ENCODE assay signal across 8 mouse cellular contexts in the genomic region with DNA sequence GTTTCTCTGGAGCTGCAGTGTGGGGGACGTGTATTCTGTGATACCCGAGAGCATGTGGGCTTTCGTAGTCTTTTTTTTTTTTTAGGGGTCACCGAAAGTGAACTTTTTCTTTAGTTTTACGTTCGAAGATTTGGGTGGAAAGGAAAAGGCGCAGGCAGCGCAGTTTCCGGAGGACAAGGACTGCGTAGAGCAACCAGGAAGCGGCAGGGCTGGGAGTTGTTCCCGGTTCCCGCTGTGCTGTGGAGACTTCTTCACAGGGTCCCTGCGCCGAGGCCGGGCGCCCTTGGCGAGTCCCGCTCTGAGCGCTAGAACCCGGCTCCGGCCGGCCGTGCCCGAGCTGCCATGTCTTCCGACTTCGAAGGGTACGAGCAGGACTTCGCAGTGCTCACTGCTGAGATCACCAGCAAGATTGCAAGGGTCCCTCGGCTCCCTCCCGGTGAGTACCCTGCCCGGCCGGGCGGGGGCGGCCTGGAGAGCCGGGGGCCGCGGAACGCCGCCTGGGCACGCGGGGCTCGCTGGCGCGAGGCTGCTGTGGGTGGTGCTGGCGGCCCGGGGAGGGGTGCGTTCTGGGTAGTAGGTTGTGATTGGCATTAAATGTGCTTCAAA. TPM values are rescaled to one million over a fixed set of nuclear protein-coding genes. Genes with fewer than 3 reads are reported as not detected.
DNase-seq lines count a peak whose midpoint lies in the region; ATAC-seq lines count a peak whose summit lies in the region.

A gene (plus strand): TSS at position 187 of the 606 bp plus-strand sequence.

- peaks cover 17% of the 10 kb centered on the region for H3K4me1 ChIP-seq in hindbrain, embryonic 16.5 days (ENCODE audit: control insufficient read depth, insufficient read depth, low read depth, low read length)

- H3K4me3 ChIP-seq in hindbrain, embryonic 16.5 days (ENCODE audit: low read length) = peak within 1 kb of the TSS; percentile 70
- peak within 1 kb of the TSS; percentile 97 for H3K4me3 ChIP-seq in macrophage (ENCODE audit: inconsistent target)

- H3K27ac ChIP-seq in hindbrain, embryonic 16.5 days (ENCODE audit: low read depth, low read length) = peak within 1 kb of the TSS; percentile 76
- peak within 1 kb of the TSS; percentile 89 for H3K27ac ChIP-seq in macrophage

- no peaks in the 10 kb centered on the region for H3K27me3 ChIP-seq in hindbrain, embryonic 16.5 days (replicated peaks; ENCODE audit: control insufficient read depth, insufficient read depth, low read length)

- no peaks in the 10 kb centered on the region for H3K9me3 ChIP-seq in hindbrain, embryonic 16.5 days (ENCODE audit: control insufficient read depth, low read length)

- H3K79me2 ChIP-seq in macrophage (ENCODE audit: inconsistent target) = peaks cover 69% of the 10 kb centered on the region

- WGBS in hindbrain, embryonic 16.5 days = under 1% methylated on average over 48 of the region's 48 CpGs
- under 1% methylated on average over 48 of the region's 48 CpGs for WGBS in macrophage (ENCODE audit: missing documents)

- H3K9ac ChIP-seq in hindbrain, embryonic 16.5 days (ENCODE audit: low read depth, low read length) = peak within 1 kb of the TSS; percentile 76

- H3K4me2 ChIP-seq in hindbrain, embryonic 16.5 days (ENCODE audit: low read length) = peak within 1 kb of the TSS; percentile 95

- peak; percentile 95 for ATAC-seq in hindbrain, embryonic 16.5 days

- DNase-seq in WW6 (ENCODE audit: low read depth, low spot score) = peak; percentile 88
- DNase-seq in cerebellum, postnatal 4 days (ENCODE audit: low spot score in 2 of 2) = peak; percentile 70 to 92
- DNase-seq in gastrocnemius, adult 18-20 months (ENCODE audit: low spot score) = peak; percentile 88
- peak; percentile 86 to 87 for DNase-seq in left cerebral cortex, adult 18-20 months (ENCODE audit: low spot score in 2 of 2)
- peak; percentile 89 for DNase-seq in right cerebral cortex, adult 18-20 months
- peak; percentile 54 for DNase-seq in urinary bladder, postnatal 10 days (ENCODE audit: low spot score)

- peaks cover 10% of the 10 kb centered on the region; the same call in 1 of the 2 replicates for H3K36me3 ChIP-seq in hindbrain, embryonic 16.5 days (ENCODE audit: control insufficient read depth, insufficient read depth, low read length)
- H3K36me3 ChIP-seq in macrophage (ENCODE audit: inconsistent target) = peaks cover 2% of the 10 kb centered on the region; the same call in 1 of the 2 replicates

RNA-seq across cellular contexts. Expression of the gene that starts here (rescaled TPM):
- 10 to 100 TPM; 17.3 TPM for total RNA-seq in gastrocnemius, adult 18-20 months (2021)
- polyA plus RNA-seq in hindbrain, embryonic 16.5 days (2015; fragmentation: Nextera tagmentation; extraction: Ambion mirVana) = 36.7 and 37.1 TPM in 2 replicates
- total RNA-seq in left cerebral cortex, adult 18-20 months (2021) = 10 to 100 TPM; 63.5 to 68.1 TPM
- total RNA-seq in macrophage (2018; cell fraction: chromatin; rRNA removed) = 100 to 1,000 TPM in 25 of 26 experiments, 10 to 100 TPM in 1; 93.6 to 326 (median 189) TPM
- total RNA-seq in macrophage (2018; cell fraction: cytosol; rRNA removed) = 10 to 100 TPM; 32.1 to 70.9 (median 47.3) TPM
- total RNA-seq in macrophage (2018; cell fraction: nucleus; rRNA removed) = 100 to 1,000 TPM in 19 of 26 experiments, 10 to 100 TPM in 7; 58.8 to 164 (median 112) TPM
- 25.9 to 41.8 TPM (median 39.9 TPM) in 3 replicates for polyA plus RNA-seq in macrophage (2018)

Comparison
In these comparisons a context has a peak if more than half of its experiments do, and no peak if none do; other contexts are left out.
1. Peak in every context shown above with its lines: DNase-seq, ATAC-seq, H3K4me3 ChIP-seq and H3K27ac ChIP-seq.